Mouse (Mus musculus): ENCODE measurements around the gene Trpv2.

The Trpv2 gene

GRCm38 (mm10) chr11:62558961-62559646 is 15.2 kb upstream of the Trpv2 start:
- peak; percentile 55 for DNase-seq

DNA sequence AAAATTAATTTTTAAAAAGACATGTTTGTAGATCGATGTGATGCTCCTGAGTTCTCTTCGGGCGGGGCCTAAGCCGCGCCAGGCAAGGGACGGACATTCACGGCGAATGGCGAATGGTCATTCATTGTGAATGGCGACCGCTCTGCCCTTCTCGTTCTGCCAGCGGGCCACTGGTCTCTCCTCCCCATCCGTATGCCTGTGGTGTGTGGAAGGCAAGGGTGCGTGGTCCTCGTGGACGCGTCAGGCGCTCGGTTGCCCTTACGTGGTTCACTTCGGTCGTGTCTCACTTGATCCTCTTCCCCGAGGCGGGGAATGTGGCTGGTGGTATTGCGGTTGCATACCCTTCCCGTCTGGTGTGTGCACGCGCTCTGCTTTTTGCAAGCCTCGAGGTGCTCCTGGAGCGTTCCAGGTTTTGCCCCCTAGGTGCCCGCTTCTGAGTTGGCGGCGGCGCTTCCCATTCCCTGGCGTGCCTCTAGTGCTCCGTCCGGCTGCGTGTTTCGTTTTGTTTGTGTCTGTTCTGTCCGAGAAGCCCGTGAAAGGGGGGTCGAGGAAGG is 13.7 kb upstream of the Trpv2 start:
- no peak for DNase-seq

DNA sequence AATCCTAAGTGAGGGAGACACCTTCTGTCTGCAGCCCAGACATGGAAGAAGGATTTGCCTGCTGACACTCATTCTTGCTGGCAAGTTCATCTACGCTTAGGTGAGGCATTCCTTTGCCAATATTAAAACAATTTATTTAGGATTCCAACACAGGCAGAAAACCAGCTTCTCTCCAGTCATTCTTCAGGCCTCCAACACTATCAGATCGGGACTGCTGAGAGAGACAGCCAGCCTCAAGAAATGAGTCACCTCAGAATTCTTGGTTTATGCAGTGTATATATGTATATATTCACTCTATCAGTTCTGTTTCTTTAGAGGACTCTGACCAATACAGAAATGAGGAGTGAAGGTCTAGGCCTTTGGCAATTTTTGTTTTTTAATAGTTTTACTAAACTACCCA is 10.7 kb upstream of the Trpv2 start:
- DNase-seq, result no peak

- DNase-seq, result no peak
These were observed 8.5 kb upstream of the Trpv2 start for GRCm38 (mm10) chr11:62565747-62566146.

DNA sequence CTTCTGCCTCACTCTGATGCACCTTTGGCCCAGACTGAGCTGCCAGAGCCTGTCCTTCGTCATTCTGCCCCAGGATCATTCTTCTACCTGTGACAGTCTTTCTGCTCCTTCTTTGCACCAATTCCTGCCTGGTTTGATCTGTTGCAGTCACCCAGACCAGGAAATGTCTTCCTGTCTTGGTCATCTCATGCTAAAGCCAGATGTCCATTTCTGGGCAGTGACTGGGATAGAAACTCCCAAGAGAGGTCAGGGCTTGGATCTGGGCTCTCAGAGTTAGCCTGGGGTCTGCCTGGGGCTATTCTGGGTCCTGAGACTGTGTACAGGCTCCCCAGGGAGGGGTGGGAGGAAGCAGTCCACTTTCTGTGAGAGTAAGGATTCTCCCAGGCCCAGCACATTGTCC is 8.1 kb upstream of the Trpv2 start:
- no peak for DNase-seq

GRCm38 (mm10) chr11:62568300-62568699 is 6.0 kb upstream of the Trpv2 start:
- no peak for DNase-seq

DNA sequence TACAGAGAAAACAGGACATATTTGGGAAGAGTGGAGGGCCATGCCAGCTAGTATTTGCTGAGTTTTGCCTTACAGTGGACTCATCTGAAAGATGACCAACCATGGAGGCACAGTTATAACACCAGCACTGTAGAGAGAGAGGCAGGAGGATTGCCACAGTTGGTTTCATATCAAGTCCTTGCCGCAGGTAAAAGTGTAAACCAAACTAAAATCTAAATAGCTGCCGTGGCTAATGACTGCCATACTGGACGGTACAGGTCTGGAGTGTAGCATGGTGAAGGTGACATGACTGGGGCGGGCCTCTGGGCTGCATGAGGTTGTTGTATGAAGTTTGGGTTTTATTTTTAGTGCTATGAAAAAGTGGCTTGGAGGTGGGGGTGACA is 408 bp downstream of the Trpv2 start:
- no peak for DNase-seq

- DNase-seq, result peak; percentile 95
These were observed 992 bp downstream of the Trpv2 start for GRCm38 (mm10) chr11:62575297-62575658.

GRCm38 (mm10) chr11:62575659-62576438 is 1.6 kb downstream of the Trpv2 start:
- peak; percentile 62 for DNase-seq

DNA sequence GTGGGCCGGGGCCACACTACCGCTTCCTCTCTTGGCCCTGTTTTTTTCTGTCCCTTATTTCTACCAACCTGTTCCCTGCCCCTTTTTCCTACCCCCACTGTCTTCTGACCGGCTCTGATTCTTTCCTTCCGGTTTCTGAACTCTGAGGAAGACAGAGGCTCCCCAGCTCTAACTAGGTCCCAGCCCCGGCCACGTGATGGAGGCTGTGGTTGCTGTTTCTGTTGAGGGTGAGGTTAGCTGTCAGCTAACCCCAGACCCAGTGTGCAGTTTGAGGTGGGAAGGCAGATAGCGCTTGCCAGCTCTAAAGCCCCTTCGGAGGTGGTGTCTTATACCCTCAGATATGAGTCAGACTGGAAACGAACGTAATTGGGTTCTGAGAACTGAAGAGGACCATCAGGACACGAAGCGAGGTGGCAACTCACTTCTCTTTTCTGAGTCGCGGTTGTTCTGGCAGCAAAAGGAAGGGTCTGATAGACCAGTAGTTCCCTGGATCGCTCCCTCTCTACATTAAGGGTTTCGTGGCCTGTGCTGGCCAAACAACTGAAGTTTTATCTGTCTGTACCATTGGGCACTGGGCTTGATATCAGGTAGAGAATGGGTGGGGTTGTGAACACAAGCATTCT is 2.4 kb downstream of the Trpv2 start:
- DNase-seq, result peak; percentile 69

DNA sequence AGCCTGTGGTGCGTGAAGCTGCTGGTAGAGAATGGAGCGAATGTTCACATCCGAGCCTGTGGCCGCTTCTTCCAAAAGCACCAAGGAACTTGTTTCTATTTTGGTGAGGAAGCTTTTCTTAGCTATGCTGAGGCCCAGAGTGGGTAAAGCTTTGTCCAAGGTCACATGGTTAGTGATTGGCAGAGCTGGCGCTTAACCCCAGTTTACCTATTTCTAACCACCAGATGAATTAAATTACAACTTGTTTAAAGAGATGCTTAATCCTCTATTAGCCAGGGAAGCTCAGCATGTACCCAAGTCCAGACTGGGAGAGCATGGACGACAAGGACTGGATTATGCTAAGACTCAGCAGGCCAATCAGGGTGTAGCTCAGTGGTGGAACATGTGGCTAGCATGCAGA is 8.7 kb downstream of the Trpv2 start:
- DNase-seq, result no peak

DNA sequence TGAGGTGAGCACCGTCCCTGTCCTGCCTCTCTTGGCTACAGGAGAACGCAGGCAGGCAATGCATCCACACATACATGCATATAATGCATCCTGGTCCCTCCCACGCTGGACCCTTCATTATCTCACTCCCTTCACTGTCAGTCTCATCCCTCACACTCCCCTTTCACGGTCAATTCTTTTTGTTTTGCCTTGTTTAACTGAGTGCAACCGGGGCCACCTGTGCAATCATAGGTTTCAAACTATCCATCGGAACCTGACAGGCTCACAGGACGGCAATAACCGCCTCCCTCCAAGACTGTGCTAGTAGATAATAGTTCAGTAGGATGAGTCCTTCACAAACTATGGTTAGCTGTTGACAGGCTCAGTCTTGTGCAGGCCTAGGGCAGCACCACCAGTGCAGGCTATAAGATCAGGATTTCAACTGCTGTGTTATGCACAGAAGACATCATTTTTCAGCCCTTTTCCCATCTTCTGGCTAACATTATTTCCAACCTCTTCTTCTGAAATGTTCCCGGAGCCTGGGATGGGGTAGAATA is 10.5 kb downstream of the Trpv2 start:
- no peak for DNase-seq

- no peak for DNase-seq
These were observed 12.7 kb downstream of the Trpv2 start for GRCm38 (mm10) chr11:62587034-62587433.

DNA sequence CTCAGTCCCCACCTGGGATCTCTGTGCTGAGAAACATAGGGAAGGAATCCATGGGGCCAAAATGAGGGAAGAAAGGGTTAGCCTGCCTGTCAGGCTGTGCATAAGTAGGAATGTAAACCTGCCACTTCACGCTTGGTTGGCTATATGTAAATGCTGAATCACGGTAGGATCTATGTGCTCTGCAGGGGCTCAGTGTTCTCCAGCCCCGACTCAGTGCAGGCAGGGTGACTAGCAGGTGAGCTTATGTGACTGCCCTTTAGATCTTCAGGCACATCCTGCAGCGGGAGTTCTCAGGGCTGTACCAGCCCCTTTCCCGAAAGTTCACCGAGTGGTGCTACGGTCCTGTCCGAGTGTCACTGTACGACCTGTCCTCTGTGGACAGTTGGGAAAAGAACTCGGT is 15.1 kb downstream of the Trpv2 start:
- DNase-seq, result no peak

DNA sequence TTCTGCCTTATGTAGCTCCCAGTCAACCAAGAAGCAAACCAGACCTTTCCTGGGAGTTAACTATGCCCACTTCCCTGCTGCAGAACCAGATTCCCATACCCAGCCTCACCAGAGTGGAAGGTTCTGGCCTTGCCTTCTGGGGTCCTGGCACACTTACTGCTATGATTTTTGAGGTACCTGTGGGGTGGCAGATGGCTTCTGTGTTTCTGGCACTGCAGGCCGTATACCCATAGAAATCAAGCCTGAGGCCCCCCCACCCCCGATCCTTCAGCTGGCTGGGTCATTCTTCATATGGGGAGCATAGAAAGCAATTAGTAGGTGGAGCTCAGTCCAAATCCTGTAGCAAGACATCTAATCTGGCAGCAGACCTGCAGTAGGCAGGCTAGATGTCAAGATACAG is 16.7 kb downstream of the Trpv2 start:
- no peak for DNase-seq

DNA sequence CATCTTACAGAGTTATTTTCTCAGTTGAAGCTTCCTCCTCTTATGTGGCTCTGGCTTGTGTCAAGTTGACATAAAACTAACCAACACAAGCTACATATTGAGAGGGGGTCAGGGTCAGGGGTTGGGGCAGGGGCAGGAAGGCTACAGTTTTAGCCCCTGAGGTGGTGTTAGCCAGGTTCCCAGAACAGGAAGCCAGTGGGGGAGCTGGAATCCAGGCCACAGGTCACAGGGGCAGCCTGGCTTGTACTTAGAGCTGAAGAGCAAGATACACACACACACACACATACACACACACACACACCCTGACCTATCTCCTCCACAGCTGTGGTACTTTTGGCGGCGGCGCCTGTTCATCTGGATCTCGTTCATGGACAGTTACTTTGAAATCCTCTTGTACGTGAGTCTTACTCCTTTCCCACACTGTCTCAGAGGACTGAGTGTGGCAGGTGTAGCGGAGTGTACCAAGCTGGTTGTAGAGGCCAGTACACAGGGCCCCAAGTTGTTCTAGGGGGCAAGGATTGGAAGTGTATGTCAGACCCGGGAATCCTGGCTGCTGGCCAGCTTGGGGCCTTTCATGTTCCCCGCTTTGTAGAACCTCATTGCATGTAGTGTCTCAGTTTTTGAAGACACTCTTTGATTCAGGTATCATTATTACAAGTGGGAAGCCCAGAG is 17.8 kb downstream of the Trpv2 start:
- peak; percentile 42 for DNase-seq

DNA sequence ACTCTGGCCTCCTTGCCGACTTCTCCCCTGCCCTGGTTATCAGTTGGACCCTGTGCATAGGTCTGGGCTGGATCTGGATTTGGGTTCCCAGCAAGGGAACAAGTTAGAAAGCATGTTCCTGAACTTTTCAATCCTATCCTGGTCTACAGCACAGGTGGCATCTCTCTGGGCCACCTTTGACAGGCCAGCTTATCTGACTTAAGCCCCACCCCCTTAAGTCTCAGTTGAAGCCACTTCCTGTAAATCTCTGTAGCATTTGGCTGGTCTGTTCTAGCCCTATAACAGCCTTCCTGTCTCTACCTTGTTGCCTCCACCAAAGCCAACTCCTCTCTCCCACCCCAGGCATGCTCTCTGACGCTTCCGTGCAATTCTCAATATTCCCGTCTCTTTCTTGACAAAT is 24.3 kb downstream of the Trpv2 start:
- no peak for DNase-seq

- no peak for DNase-seq
These were observed 27.7 kb downstream of the Trpv2 start for GRCm38 (mm10) chr11:62601732-62602618.

DNA sequence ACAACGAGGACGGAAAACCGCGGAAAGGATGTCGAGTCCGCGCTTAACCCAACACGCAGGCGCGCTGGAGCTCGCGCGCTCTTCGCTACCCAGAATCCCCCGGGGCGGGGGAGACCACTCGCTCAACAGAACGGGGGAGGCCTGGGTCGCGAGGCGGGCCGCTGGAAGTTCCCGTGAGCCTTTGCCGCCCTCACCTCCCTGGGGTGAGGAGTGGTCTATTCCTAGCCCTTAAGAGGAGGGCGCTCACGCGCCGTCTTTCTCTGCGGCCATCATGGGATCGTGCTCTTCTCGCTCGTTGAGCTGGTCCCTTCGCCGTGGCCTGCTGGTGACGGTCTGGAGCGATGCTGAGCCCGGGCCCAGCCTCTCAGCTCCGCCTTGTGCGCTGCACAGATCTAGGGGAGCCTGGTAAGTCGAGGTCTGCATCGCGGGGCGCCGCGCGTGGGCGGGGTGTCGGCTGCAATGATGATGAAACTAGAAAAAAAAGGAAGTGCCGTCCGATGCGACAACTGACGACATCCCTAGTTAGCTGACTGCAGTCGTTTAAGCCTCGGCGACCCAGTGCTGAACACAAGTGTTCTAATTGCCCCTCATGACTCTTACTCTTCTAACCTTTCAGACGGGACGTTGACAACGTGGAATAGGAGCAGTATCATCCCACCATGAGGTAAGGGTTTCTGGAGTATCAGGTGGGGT is 28.5 kb downstream of the Trpv2 start:
- DNase-seq, result peak; percentile 96

DNA sequence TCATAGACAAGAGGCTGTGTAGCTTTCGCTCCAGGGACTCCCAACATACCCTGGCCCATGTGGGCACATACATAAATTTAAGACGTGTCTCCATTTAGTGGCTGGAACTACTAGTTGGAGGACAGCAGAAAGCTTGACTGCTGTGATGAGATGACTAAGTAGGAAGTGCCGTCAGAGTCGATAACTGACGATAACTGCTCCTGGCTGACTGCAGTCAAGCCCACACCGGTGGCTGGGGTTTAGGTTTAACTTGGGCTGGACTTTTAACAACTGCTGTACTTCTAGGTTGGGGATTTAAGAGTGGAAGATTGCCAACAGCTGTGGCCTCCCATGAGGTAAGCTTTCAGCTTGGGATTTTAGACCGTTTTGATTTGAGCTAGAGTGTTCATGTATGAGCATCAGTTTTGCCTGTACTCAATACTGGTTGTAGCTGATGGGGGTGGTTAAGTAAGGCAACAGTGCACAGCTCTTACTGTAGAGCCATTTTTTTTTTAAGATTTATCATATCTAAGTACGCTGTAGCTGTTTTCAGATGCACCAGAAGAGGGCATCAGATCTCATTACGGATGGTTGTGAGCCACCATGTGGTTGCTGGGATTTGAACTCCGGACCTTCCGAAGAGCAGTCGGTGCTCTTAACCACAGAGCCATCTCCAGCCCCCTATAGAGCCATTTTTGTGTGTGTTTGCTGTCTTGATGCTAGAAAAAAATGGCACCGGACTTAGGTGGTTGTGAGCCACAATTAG is 29.2 kb downstream of the Trpv2 start:
- peak; percentile 58 for DNase-seq
